Mouse (Mus musculus) kidney, adult 2 months (tissue): ENCODE data around the gene Gon7.

Experiments used
- CTCF ChIP-seq: fragments of 200-500 bp; conservative IDR thresholded peaks from 2 replicates; pipeline ENCODE4 v1.5.1; 2011; ENCODE audit warnings: low read depth, mild to moderate bottlenecking, control low read depth, low read length, moderate library complexity, mixed read lengths; ENCODE audit not compliant: insufficient read depth, insufficient read length
- POLR2A ChIP-seq: fragments of 200-500 bp; IDR thresholded peaks from one replicate; pipeline ENCODE4 v1.6.1; 2011; ENCODE audit warnings: low read depth, low read length, control low read depth

GRCm38 (mm10) chr12:102761668-102762067 lies 4.1 kb upstream of the Gon7 start:
- TF ChIP-seq CTCF: no peak
- no peak for TF ChIP-seq POLR2A
